Mouse (Mus musculus) kidney, adult 10 weeks (tissue): ENCODE results near the gene Zfp599. TPM values are rescaled to one million over a fixed set of nuclear protein-coding genes. Genes with fewer than 3 reads are reported as not detected.

Experiments
- polyA plus RNA-seq: library from polyadenylated mRNA; stranded (reverse); fragments of 350-450 nt; fragmentation: Illumina TruSeq; extraction: RNeasy Lipid Tissue Mini Kit (QIAGEN cat#74804); gene quantifications from one replicate; pipeline ENCODE4 v1.2.3, GENCODE M21; 2014; ENCODE audit warnings: low read depth, low replicate concordance

Gene Zfp599
- polyA plus RNA-seq = 0.97 TPM

GRCm38 (mm10) chr9:22259184-22260091, at the start of gene Zfp599:
Gene Zfp599 (minus strand): TSS chr9:22259895.

GRCm38 (mm10) chr9:22307156-22307919, 47.6 kb upstream of the Zfp599 start, which contains the start of gene Zfp810:
Gene Zfp810 (minus strand): TSS chr9:22307648.

DNA sequence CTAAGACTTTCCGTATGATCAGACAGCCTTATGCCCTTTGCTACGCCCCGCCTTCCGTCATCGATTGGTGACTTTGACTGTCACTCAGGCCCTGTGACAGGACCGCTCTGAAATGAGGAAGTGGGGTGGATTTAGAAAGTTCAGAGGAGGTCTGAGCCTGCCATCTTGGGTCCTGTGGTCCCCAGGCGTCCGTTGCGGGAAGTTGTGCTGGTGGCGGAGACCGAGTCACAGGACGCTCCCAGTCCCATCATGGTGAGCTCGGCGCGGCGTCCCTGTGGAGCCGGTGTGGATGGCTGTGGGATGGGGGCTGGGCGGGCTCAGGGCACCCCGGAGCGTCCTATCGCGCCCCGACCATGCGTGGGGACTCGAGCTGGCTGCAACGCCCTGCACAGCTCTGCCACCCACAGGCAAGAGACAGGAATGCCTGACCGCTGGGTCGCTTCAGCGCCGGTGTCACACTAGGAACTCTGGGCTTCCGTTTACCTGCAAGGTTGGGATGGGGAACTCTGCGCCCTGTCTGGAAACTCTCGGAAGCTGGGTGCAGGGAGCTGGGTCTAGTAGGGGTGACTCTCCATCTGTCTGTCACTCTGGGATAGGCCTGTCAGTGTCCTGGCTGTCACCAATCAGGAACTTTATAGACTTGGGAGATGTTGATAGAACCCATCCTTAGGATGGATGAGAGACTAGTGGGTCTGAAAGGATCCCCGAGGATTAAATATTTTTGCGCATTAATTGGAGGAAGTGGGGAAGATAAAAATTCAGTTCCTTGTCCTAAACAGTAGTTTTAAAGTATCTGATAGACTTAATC, 33.9 kb downstream of the Zfp599 start, which contains the start of gene Zfp809:
Gene Zfp809, plus strand, starts transcription at position 134 of the 808 bp plus-strand sequence.

Other genes starting within 250 kb of the Zfp599 start
- 0.16 TPM for gene Elavl3, start 207.9 kb downstream of the Zfp599 start, polyA plus RNA-seq
- gene Gm49318, start 188.6 kb downstream of the Zfp599 start, polyA plus RNA-seq = not detected
- gene Zfp653, start 188.5 kb downstream of the Zfp599 start, polyA plus RNA-seq = 0.16 TPM
- 8.3 TPM for gene Ecsit, start 174.5 kb downstream of the Zfp599 start, polyA plus RNA-seq
- 5.1 TPM for gene Cnn1, start 160.7 kb downstream of the Zfp599 start, polyA plus RNA-seq
- 7.7 TPM for gene Elof1, start 142.7 kb downstream of the Zfp599 start, polyA plus RNA-seq
- 3.6 TPM for gene Acp5, start 124.2 kb downstream of the Zfp599 start, polyA plus RNA-seq
- 4.6 TPM for gene Pigyl, start 103.0 kb downstream of the Zfp599 start, polyA plus RNA-seq
- 0.20 TPM for gene Zfp872, start 71.8 kb downstream of the Zfp599 start, polyA plus RNA-seq
- gene Zfp809, start 34.2 kb downstream of the Zfp599 start, polyA plus RNA-seq = 66.2 TPM
- gene Zfp810, start 47.8 kb upstream of the Zfp599 start, polyA plus RNA-seq = 46.8 TPM
- gene Anln, start 129.3 kb upstream of the Zfp599 start, polyA plus RNA-seq = 1.2 TPM
- gene 9530077C05Rik, start 151.6 kb upstream of the Zfp599 start, polyA plus RNA-seq = 1.3 TPM
- not detected for gene Gm17545, start 194.4 kb upstream of the Zfp599 start, polyA plus RNA-seq
- 25.8 TPM for gene Rp9, start 209.8 kb upstream of the Zfp599 start, polyA plus RNA-seq
- 30.3 TPM for gene Bbs9, start 215.8 kb upstream of the Zfp599 start, polyA plus RNA-seq